Mouse (Mus musculus) liver, embryonic 15.5 days (tissue): ENCODE data around the gene Sash1. TPM values are rescaled to one million over a fixed set of nuclear protein-coding genes. Genes with fewer than 3 reads are reported as not detected.
"Not testable (repeated sequence)": the region's sequence is repeated elsewhere in the genome, so short reads cannot be mapped to it uniquely, and the experiment has no call there.

Experiments
- ATAC-seq: fragments of 200-750 bp; cut with Nextera tagmentation; 2 replicates; pipeline ENCODE4 v1.8.0; 2017; ENCODE audit warnings: moderate number of reproducible peaks, mild to moderate bottlenecking, moderate library complexity; ENCODE audit not compliant: insufficient read depth
- H3K27ac ChIP-seq: fragments of 300-500 bp; sonication (generic); replicated peaks from 2 replicates; pipeline ENCODE4 v1.5.1; 2015; ENCODE audit warnings: mild to moderate bottlenecking, inconsistent platforms
- H3K27me3 ChIP-seq: fragments of 300-500 bp; sonication (generic); 2 replicates; pipeline ENCODE4 v1.6.1; 2015; ENCODE audit warnings: mild to moderate bottlenecking, inconsistent platforms
- H3K36me3 ChIP-seq: fragments of 300-500 bp; sonication (generic); replicated peaks from 2 replicates; pipeline ENCODE4 v1.6.1; 2015; ENCODE audit warnings: moderate library complexity, mild to moderate bottlenecking, inconsistent platforms
- H3K4me1 ChIP-seq: fragments of 300-500 bp; sonication (generic); replicated peaks from 2 replicates; pipeline ENCODE4 v1.6.1; 2015; ENCODE audit warnings: inconsistent platforms
- H3K4me2 ChIP-seq: fragments of 300-500 bp; sonication (generic); 2 replicates; pipeline ENCODE4 v1.6.1; 2015; ENCODE audit warnings: moderate library complexity, mild to moderate bottlenecking, inconsistent platforms
- H3K4me3 ChIP-seq: fragments of 300-500 bp; sonication (generic); replicated peaks from 2 replicates; pipeline ENCODE4 v1.5.1; 2015; ENCODE audit warnings: mild to moderate bottlenecking, inconsistent platforms
- H3K9ac ChIP-seq: fragments of 300-500 bp; sonication (generic); 2 replicates; pipeline ENCODE4 v1.6.1; 2015; ENCODE audit warnings: moderate library complexity, mild to moderate bottlenecking, inconsistent platforms
- H3K9me3 ChIP-seq: fragments of 300-500 bp; sonication (generic); replicated peaks from 2 replicates; pipeline ENCODE4 v1.6.1; 2016; ENCODE audit warnings: inconsistent platforms
- WGBS: fragments of 180-500 bp; shearing (Covaris S2); methylation state at CpG from one replicate; pipeline ENCODE4 v1.1.7; 2015; ENCODE audit warnings: mixed read lengths; ENCODE audit not compliant: insufficient replicate concordance; 5-methylcytosine and 5-hydroxymethylcytosine counted together
- polyA plus RNA-seq: library from polyadenylated mRNA; unstranded; fragments of >200 nt; fragmentation: Nextera tagmentation; extraction: Ambion mirVana; gene quantifications from 2 replicates; pipeline ENCODE4 v1.2.1, GENCODE M21; 2015

The Sash1 gene
- polyA plus RNA-seq, 1 experiment from 2014 or later, result 0.94 TPM

DNA sequence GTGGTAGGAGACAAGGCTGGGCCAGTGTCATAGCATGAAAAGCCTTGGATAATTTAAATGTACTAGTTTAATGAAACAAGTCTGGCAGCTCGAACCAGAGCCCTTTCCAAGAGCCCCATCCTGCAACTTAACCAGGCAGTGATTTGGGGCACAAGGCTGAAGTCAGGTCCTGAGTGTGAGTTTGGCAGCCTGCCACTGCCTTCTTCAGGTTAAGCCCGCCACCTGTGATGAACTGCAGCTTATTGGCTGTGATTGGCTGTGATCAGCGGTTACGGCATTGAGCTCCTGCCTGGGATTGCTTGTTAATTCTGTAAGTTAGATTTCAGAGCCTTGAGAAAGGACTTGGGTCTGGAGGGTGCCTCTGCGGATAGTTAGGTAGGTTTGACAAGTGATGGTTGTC lies 168.7 kb downstream of the Sash1 start:
- ATAC-seq, result no peak
- Histone ChIP-seq H3K4me2 (no peak overlapping the region), H3K36me3 (no peaks in the 10 kb centered on the region), H3K9ac (no peak overlapping the region), H3K27ac (no peak overlapping the region), H3K4me1 (no peaks in the 10 kb centered on the region), H3K27me3 (no peaks in the 10 kb centered on the region), H3K9me3 (no peaks in the 10 kb centered on the region), H3K4me3 (no peak overlapping the region)
- 55% methylated on average over 5 of the region's 5 CpGs for WGBS

DNA sequence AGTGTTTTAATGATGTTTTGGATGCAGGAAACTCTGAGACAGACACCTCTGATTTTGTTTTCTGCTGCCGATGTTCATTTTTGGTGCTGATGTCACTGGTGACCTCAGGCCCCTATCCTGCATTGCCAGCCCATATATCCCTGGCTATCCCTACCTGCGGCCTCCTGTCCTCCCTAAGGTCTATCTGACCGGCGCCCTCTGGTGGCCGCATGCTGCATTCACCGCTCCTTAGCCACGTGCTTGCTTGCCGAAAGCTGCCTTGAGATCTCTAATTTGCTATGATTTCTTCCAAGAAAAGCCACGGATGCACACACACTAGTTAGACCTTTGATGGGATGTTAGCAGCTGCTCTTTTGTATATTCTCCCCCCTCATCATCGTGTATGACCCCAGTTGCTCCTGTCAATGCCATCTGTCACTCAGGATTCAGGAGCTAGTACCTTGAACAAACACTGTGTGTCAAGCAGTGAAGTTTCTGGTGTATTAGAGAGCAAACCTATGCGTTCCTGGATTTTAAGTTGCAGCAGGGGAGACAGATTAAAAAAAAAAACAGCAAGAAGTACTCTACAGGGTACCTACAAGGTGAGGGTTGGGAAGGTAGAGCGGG lies 170.1 kb downstream of the Sash1 start:
- 15% methylated on average over 12 of the region's 12 CpGs for WGBS
- H3K27me3 ChIP-seq, result no peaks in the 10 kb centered on the region
- H3K4me3 ChIP-seq, result no peak overlapping the region
- H3K4me1 ChIP-seq, result no peaks in the 10 kb centered on the region
- H3K9ac ChIP-seq, result no peak overlapping the region
- no peak for ATAC-seq
- H3K4me2 ChIP-seq, result no peak overlapping the region
- H3K36me3 ChIP-seq, result no peaks in the 10 kb centered on the region
- H3K9me3 ChIP-seq, result no peaks in the 10 kb centered on the region
- no peak overlapping the region for H3K27ac ChIP-seq

DNA sequence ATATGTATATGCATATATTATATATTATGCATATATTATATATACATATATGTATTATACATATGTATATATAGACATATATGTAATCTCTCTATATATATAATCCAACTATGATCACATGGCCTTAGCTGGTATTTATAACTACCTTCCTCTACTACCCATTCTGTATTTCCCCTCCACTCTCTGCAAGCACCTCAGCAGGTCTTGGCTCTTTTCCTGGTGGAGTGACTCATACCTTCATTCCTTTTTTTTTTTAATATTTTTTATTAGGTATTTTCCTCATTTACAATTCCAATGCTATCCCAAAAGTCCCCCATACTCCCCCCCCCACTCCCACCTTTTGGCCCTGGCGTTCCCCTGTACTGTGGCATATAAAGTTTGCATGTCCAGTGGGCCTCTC lies 189.2 kb downstream of the Sash1 start:
- not testable (repeated sequence) for ATAC-seq, H3K4me3 ChIP-seq, H3K4me2 ChIP-seq, H3K27me3 ChIP-seq, H3K36me3 ChIP-seq, H3K9ac ChIP-seq, H3K4me1 ChIP-seq, H3K27ac ChIP-seq, H3K9me3 ChIP-seq
- 59% methylated on average over 1 of the region's 1 CpGs for WGBS

DNA sequence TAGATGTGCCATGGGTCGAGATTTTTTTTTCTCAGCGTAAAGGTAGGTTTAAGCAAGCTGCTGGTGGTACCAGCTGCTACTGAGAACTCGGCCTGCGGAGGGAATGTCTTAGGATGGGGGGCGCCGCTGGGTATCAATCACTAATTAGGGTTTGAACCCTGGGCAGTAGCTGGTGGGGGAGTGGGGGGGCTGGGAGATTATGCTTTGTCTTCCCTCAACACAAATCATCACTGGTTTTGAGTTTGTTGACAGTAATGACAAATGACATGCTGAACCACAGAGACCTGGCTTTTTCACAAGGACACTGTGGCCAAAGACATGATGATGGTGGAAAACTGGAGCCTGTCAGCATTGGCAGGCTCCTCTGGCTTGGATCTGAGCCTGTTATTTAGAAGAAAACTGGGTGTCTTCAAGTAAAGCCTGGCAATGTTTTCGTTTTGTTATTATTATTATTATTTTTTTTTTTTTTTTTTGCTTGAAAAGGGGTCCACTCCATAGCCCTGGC lies 191.8 kb downstream of the Sash1 start:
- Histone ChIP-seq H3K4me1 (no peaks in the 10 kb centered on the region), H3K9ac (no peak overlapping the region), H3K4me2 (no peak overlapping the region), H3K9me3 (no peaks in the 10 kb centered on the region), H3K36me3 (no peaks in the 10 kb centered on the region), H3K27ac (no peak overlapping the region), H3K4me3 (no peak overlapping the region), H3K27me3 (no peaks in the 10 kb centered on the region)
- no peak for ATAC-seq
- 59% methylated on average over 7 of the region's 7 CpGs for WGBS

DNA sequence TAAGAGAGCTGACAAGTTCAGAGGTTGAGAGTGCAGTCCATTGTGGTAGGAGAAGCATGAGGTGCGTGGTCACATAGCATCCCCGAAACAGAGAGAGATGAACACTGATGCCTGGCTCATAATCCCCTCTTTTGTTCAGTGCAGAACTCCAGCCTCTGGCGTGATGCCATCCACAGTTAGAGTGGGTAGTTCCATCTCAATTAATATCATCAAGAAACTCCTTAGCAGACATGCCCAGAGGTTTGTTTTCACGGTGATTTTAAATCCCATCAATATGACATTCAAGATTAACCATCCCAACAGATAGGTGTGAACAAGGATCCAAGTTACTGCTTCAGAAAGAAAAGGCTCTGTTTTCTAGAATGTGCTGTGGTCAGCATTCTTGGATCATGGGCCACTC lies 192.3 kb downstream of the Sash1 start:
- Histone ChIP-seq H3K27me3 (no peaks in the 10 kb centered on the region), H3K4me3 (no peak overlapping the region), H3K9ac (no peak overlapping the region), H3K36me3 (no peaks in the 10 kb centered on the region), H3K27ac (no peak overlapping the region), H3K4me2 (no peak overlapping the region), H3K9me3 (no peaks in the 10 kb centered on the region), H3K4me1 (no peaks in the 10 kb centered on the region)
- 70% methylated on average over 4 of the region's 4 CpGs for WGBS
- ATAC-seq, result no peak

DNA sequence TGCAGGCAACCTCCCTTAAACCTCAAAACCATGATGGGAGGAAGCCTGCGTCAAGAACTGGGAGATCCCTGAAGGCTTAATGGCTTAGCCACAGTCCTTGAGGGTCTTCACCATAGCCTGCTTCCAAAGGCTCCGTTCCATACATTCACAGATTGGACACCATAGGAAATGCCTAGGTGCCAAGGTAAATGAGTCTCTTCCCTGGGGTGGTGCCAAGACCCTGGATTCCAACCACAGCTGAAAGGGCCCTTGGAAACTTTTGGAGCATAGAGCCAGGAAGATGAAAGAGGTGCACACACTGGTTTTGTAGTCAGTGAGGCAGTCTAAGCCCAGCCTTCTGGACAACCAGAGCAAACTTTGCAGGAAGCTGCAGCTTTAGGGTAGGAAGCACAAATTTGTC lies 193.3 kb downstream of the Sash1 start:
- H3K27me3 ChIP-seq, result no peaks in the 10 kb centered on the region
- H3K4me1 ChIP-seq, result no peaks in the 10 kb centered on the region
- WGBS, result 64% methylated on average over 2 of the region's 2 CpGs
- H3K4me3 ChIP-seq, result no peak overlapping the region
- no peak overlapping the region for H3K4me2 ChIP-seq
- H3K9me3 ChIP-seq, result no peaks in the 10 kb centered on the region
- ATAC-seq, result no peak
- no peak overlapping the region for H3K9ac ChIP-seq
- H3K36me3 ChIP-seq, result no peaks in the 10 kb centered on the region
- H3K27ac ChIP-seq, result no peak overlapping the region

DNA sequence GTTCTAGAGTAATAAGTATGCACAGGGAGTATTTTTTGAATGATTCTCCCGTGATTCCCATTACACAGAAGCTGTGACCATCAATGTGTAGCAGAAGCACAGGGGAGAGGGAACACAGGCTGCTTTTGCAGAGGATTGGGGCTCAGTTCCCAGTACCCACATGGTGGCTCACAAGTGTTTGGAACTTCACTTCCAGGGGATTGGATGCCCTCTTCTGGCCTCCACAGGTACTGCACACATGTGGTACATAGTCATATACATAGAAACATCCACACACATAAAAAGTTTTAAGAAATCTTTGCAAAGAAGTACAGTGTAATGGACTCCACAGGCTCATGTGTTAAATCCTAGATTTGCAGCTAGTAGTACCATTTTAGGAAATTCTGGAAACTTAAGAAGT lies 199.7 kb downstream of the Sash1 start:
- no peak overlapping the region for H3K4me2 ChIP-seq
- no peaks in the 10 kb centered on the region for H3K9me3 ChIP-seq
- 55% methylated on average over 1 of the region's 1 CpGs for WGBS
- ATAC-seq, result no peak
- no peaks in the 10 kb centered on the region for H3K4me1 ChIP-seq
- no peak overlapping the region for H3K4me3 ChIP-seq
- no peak overlapping the region for H3K27ac ChIP-seq
- no peaks in the 10 kb centered on the region for H3K27me3 ChIP-seq
- H3K9ac ChIP-seq, result no peak overlapping the region
- H3K36me3 ChIP-seq, result no peaks in the 10 kb centered on the region

DNA sequence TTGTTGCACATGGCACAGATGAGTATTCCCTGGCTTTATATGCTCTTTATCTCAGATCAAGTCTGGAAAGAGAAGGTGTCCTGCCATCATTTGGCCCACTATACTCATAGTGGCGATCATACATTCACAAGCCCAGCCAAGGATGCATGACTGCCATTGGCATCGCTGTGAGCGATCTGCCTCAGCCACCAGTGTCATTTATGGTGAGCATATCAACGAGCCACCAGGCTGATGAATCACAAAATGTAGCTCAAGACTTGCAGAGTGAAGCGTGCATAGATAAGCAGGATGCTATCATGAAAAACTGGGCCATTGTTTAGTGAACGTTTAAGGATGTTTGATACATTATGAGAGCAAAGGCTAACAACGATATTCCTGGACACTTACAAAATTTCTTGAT lies 200.6 kb downstream of the Sash1 start:
- no peaks in the 10 kb centered on the region for H3K4me1 ChIP-seq
- no peak overlapping the region for H3K27ac ChIP-seq
- H3K36me3 ChIP-seq, result no peaks in the 10 kb centered on the region
- H3K9ac ChIP-seq, result no peak overlapping the region
- no peak overlapping the region for H3K4me2 ChIP-seq
- H3K4me3 ChIP-seq, result no peak overlapping the region
- no peak for ATAC-seq
- H3K9me3 ChIP-seq, result no peaks in the 10 kb centered on the region
- H3K27me3 ChIP-seq, result no peaks in the 10 kb centered on the region
- WGBS, result 68% methylated on average over 7 of the region's 7 CpGs

DNA sequence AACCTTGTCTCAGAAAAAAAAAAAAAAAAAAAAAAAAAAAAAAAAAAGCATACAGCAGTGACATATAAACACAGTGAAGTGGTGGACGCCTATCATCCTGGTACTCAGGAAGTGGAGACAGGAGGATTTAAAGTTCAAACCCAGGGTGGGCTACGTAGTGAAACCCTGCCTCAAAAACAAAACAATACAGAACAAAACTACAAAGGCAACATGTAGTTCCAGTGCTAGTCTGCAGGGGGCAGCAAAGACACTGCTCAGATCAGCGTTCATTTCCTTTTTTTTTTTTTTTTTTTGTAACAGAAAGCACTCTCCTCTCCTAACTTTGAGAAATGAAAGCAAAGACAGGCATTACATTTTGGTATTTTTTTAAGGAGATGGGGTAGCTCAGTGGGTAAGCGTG lies 203.0 kb downstream of the Sash1 start:
- ATAC-seq, result no peak
- H3K27me3 ChIP-seq, result no peaks in the 10 kb centered on the region
- no peak overlapping the region for H3K4me3 ChIP-seq
- H3K4me2 ChIP-seq, result no peak overlapping the region
- WGBS, result 12% methylated on average over 4 of the region's 4 CpGs
- H3K9ac ChIP-seq, result no peak overlapping the region
- H3K36me3 ChIP-seq, result no peaks in the 10 kb centered on the region
- no peaks in the 10 kb centered on the region for H3K9me3 ChIP-seq
- H3K4me1 ChIP-seq, result no peaks in the 10 kb centered on the region
- no peak overlapping the region for H3K27ac ChIP-seq

DNA sequence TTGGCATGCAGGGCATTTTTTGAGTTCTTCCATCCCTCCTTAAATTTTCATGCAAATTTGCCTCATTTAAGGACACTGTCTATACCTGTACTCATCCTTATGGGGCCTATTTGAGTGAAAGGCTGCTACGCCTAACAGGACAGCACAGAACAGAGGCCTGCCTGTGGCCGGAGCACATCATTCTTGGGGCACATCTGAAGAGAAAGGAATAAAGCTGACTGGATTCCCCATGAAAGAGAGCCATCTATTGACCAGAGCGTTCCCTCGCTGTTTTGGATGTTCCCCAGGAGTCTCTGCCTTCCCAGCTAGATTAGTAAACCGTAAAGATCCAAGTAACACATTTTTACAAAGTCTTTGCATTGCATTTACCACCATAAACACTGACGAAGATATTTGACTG lies 203.5 kb downstream of the Sash1 start:
- no peak for ATAC-seq
- Histone ChIP-seq H3K4me2 (no peak overlapping the region), H3K27me3 (no peaks in the 10 kb centered on the region), H3K36me3 (no peaks in the 10 kb centered on the region), H3K4me1 (no peaks in the 10 kb centered on the region), H3K9me3 (no peaks in the 10 kb centered on the region), H3K4me3 (no peak overlapping the region), H3K9ac (no peak overlapping the region), H3K27ac (no peak overlapping the region)
- WGBS, result 59% methylated on average over 6 of the region's 6 CpGs

DNA sequence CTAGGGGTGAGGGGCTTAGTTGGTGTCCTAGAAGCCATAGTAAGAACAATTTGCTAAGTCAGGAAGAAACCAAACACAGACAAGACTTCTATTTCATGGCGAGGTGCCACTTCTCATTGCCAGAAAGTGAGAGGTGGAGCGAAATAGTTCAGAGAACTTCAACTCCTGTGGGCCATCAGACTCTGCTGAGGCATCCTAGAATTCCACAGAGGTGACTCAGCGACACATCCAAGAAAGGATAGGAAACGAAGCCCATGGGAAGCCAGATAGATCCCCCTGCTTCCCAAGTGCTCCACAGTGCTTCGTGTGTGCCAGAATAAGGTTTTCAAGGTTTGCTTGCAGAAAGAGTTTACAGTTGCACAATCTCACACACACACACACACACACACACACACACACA lies 209.1 kb downstream of the Sash1 start:
- Histone ChIP-seq H3K27me3 (no peaks in the 10 kb centered on the region), H3K4me2 (no peak overlapping the region), H3K9ac (no peak overlapping the region), H3K4me3 (no peak overlapping the region), H3K9me3 (no peaks in the 10 kb centered on the region), H3K4me1 (no peaks in the 10 kb centered on the region), H3K27ac (no peak overlapping the region), H3K36me3 (no peaks in the 10 kb centered on the region)
- WGBS, result 40% methylated on average over 5 of the region's 5 CpGs
- no peak for ATAC-seq
